Mouse (Mus musculus) liver, adult 2 months (tissue): ENCODE measurements around the gene Pink1.

Source experiments
- CTCF ChIP-seq: fragments of 200-500 bp; IDR thresholded peaks from 2 replicates; pipeline ENCODE4 v1.5.1; 2011; ENCODE audit warnings: low read depth, low read length, control low read depth
- POLR2A ChIP-seq: fragments of 200-500 bp; IDR thresholded peaks from 2 replicates; pipeline ENCODE4 v1.6.1; 2011; ENCODE audit warnings: low read length, control low read depth; ENCODE audit not compliant: insufficient read depth; ENCODE audit errors: extremely low read depth

GRCm38 (mm10) chr4:138278346-138278745 is 47.8 kb downstream of the Pink1 start:
- TF ChIP-seq CTCF (no peak), POLR2A (no peak)
